Mouse (Mus musculus): Measurements from ENCODE around the gene Per3.

- no peak for TF ChIP-seq POLR2A (IDR thresholded peaks at IDR 0.05; ENCODE audit: borderline replicate concordance, control insufficient read depth, low read depth, low read length)
- no peak for TF ChIP-seq CTCF (IDR thresholded peaks at IDR 0.05; ENCODE audit: control insufficient read depth, insufficient read depth, low read length)
These were observed 66.1 kb downstream of the Per3 start for GRCm38 (mm10) chr4:150978156-150978910.
